Mouse (Mus musculus): ENCODE results near the gene Polr2l.
A peak's percentile ranks its signal among the peaks of the same experiment; 100 is the strongest.

Gene Polr2l

DNA sequence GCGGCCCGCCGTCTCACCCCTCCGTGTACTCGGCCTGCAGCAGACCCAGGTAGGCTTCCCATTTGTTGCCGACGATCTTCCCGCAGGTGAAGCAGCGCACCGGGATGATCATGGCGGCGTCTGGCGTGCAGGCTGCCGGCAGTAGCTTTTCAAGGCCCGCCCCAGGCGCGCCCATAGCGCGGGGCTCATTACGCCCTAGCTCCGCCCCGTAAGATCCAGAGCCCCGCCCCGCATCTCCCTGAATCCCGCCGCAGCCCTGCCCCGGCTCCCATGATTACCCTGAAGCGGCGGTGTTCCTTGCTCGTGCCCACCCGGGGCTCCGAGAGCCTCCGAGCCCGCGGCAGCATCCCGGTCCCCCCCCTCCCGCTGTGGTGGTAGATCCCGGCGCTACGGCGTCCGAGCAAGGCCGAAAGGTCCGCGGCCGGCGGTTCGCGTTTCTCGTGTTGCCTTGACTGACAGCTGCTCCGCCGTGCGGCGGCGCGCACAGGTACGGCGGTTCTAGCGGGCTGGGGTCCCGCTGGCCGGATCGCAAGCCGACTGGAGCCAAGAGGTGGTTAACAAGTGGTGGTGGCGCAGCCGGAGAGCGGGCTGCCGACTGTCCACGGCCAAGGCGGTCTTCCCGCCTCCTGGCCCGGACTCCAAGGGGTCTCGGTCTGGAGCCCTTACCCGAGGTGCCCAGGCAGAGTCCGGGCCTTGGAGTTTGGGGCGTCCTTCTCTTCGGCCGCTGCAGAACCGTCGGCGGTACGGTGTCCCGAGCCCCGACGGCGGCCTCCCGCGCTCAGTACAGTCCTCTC is at the start of gene Polr2l, which contains the start of gene Tspan4:
Gene Polr2l (minus strand): TSS at position 122 of the 794 bp plus-strand sequence.
Gene Tspan4 (plus strand): TSS at position 230 of the 794 bp plus-strand sequence.
- peak; percentile 84 for DNase-seq

- DNase-seq, result no peak
Observed at GRCm38 (mm10) chr7:141524271-141524670, 49.3 kb upstream of the Polr2l start.

- DNase-seq, result no peak
Observed at GRCm38 (mm10) chr7:141523007-141523406, 48.1 kb upstream of the Polr2l start.

GRCm38 (mm10) chr7:141519795-141520194 is 44.9 kb upstream of the Polr2l start:
- DNase-seq, result no peak

- no peak for DNase-seq
Observed at GRCm38 (mm10) chr7:141518926-141519325, 44.0 kb upstream of the Polr2l start.

GRCm38 (mm10) chr7:141518296-141518695 is 43.4 kb upstream of the Polr2l start:
- DNase-seq, result no peak

DNA sequence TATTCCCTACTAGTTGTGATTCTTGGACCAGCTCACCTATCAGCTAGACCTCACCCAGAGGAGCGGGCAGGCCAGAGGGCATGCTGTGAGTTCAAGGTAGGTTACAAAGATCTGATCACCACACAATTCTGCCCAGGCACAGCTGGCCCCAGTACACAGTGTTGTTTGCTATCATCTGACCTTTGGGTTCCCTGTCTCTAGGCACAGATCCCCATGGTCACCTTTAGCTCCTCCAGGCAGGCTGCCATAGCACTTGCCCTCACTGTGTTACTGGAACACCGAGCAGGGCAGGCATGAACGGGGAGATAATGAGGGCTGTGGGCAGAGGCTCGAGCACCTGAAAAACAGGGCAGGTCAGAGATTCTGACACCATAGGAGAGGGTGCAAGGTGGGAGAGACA is 42.7 kb upstream of the Polr2l start:
- no peak for DNase-seq

DNA sequence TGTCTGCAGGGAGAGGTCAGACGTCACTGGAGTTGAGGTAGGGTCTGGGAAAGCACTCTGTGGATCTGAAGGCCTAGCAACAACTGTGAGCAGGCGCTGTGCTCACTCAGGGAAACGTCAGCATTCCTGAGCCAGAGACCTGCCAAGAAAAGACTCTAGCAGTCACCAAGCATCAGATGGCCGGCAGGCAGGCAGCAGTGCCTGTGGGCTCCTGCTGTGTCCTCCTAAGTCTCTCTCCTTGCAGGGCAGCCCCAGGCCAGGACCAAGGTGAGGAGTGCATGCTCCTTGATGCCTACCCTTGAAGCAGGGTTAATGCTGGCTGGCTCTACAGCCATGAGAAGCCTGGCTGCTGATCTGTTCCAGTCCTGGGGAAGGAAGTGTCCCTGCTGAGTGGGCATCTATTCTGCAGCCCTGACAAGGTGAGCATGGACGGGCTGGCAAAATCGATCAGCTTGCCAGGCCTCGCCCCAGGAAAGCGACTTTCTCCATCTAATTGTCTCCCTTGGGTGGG is 35.8 kb upstream of the Polr2l start:
- DNase-seq, result no peak

- no peak for DNase-seq
Observed at GRCm38 (mm10) chr7:141510196-141510595, 35.3 kb upstream of the Polr2l start.

DNA sequence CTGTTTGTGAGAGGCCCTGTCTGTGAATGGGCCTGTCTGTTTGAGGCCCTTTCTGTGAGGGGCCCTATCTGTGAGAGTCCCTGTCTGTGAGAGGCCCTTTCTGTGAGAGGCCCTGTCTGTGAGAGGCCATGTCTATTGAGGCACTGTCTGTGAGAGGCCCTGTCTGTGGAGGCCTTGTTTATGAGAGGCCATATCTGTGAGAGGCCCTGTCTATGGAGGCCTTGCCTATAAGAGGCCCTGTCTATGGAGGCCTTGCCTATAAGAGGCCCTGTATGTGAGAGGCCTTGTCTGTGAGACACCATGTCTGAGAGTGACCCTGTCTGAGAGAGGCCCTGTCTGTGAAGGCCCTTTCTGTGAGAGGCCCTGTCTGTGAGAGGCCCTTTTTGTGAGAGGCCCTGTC is 33.2 kb upstream of the Polr2l start:
- DNase-seq, result no peak

DNA sequence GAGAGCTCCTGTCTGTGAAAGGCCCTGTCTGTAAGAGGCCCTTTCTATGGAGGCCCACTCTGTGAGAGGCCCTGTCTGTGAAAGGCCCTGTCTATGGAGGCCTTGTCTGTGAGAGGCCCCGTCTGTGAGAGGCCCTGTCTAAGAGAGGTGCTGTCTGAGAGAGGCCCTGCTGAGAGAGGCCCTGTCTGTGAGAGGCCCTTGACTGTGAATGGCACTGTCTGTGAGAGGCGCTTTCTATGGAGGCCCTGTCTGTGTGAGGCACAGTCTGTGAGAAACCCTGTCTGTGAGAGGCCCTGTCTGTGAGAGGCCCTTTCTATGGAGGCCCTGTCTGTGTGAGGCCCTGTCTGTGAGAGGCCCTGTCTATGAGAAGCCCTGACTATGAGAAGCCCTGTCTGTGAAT is 31.3 kb upstream of the Polr2l start:
- DNase-seq, result no peak

GRCm38 (mm10) chr7:141502556-141502905 is 27.6 kb upstream of the Polr2l start:
- DNase-seq, result no peak

DNA sequence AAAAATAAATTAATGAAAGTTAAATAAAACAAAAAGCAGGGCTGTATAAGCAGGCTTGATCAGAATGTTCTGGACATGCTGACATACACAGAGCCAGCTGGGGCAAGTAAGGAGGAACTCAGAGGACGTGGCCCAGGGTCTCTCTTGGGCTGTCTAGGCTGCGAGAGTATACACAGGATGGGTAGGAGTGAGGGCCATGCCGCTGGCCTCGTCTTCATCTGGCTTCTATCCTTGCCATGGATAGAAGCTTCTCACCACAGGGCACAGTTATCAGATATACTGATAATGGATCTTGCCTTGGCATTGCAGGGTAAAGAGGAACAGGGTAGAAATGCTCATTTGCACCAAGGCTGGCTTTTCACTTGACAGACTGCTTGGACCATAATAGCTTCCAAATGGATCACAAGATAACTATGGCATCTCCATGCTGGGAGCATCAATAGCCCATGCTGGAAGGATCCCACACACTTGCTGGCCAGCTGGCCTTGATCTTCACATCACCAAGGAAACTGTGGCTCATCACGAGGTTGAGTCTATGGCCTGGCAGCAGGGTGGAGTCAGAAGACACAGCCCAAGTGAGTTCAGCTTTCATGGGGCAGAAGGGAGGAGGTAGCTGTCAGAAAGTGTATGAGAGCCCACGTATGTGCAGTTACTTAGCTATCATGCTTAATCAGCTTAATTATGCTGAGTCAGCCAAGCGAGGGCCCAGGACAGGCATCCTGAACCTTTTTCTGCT is 27.1 kb upstream of the Polr2l start:
- DNase-seq, result no peak

DNA sequence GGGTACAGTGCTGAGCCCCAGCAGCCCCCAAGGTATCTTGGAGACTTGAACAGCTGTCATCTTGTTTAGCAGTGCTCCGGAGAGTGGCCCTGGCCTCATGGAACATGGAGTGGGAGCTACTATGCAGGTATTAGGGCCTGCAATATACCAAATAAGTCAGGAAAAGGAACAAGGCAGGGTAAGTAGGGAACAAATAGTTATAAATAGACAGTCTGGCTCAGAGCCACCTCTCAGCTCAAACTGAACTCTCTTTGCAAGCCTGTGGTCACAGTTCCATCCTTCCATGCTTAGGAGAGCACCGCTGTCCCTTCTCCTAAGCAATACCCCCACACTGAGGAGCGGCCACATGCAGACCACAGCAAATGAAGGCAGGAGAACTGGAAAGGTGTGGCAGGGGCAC is 22.7 kb upstream of the Polr2l start:
- DNase-seq, result no peak

DNA sequence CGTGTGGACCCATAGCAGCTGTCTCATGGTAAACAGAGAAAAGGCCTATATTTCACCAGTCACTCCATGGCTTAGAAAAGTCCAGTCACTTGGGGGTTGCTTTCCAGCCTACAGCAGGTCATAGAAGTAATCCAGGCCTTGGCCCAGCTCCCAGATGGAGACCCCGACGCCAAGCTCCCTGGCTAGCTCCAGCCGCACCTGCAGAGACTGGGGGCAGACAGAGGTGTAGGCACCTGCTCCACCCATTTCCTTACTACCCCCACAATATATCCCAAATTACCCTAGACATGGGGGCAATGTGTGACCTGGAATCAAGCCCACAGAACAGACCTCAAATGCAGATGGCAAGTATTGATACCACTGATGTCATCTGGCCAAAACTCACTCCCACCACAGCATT is 21.0 kb upstream of the Polr2l start:
- DNase-seq, result no peak

- DNase-seq, result no peak
Observed at GRCm38 (mm10) chr7:141495379-141495778, 20.4 kb upstream of the Polr2l start.

DNA sequence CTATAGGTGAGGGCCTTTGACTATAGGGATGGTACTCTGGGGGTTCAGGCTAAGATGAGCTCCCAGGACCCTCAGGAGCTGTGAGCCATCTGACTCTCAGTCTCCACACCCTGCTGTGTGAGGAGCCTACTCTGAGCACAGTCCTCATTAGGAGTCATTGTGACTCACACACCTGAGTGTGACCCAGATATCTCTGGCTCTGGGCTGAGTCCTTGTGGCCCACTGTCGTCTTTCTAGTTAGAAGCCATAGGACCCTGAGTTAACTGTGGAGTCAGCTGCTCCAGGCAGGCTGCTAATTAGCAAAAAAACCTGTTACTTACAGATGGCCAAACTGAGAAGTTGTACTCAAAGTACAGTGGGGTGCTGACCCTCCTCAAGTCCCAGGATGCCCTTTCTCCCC is 18.8 kb upstream of the Polr2l start:
- DNase-seq, result no peak

DNA sequence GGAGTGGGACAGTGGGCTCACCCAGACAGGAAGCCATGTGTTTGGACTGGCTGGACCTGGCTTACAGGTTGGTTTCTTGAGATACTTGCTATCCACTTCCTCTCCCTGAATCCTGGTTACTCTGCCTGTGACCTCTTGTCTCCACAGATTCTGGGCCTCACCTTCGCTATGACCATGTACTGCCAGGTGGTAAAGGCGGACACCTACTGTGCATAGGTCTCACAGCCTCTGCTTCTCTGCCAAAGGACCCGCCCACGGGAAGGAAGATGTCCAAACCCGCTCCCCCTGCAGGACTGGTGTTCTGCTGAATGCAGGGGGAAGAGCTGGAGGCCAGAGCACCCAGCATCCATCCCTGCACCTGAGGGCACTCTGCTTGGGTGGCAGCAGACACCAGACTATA is 17.8 kb upstream of the Polr2l start:
- DNase-seq, result no peak

DNA sequence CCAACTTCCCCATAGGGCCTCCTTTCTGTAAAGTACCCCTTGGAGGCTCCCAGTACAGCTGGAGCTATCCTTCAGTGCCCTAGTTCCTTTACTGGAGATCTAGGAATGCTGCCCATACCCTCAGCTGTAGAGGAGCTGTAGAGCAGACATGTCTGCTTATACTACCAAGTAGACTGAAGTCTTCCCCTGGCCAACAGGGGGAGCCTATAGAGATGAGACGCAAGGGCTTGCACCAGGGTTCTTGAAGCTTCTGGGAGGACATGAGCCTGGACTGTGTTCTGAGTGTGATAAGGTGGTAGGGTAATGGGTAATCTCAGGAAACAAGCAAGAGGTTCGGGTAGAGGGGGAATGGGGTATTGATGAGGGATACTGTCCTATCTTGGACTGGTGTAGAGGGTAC is 16.2 kb upstream of the Polr2l start:
- DNase-seq, result no peak

- no peak for DNase-seq
Observed at GRCm38 (mm10) chr7:141487141-141487540, 12.2 kb upstream of the Polr2l start.

DNA sequence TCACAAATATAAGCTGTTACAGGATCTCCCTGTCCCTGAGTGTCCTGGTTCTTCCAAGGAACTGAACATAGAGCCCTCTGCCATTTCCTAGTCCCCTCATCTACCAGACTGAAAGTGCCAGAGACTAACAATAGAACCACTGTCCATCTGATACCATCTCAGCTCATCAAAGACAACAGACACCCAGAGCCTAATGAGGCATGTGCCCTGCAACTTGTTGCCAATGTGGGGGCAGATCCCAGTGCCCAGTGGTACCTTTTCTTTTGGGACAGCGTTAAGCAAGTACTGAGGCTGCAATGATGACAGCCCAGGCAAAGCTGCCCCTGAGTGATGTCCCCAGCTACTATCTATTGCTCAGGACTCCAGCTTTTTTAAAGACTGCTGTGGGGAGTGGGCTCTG is 11.3 kb upstream of the Polr2l start:
- DNase-seq, result no peak

DNA sequence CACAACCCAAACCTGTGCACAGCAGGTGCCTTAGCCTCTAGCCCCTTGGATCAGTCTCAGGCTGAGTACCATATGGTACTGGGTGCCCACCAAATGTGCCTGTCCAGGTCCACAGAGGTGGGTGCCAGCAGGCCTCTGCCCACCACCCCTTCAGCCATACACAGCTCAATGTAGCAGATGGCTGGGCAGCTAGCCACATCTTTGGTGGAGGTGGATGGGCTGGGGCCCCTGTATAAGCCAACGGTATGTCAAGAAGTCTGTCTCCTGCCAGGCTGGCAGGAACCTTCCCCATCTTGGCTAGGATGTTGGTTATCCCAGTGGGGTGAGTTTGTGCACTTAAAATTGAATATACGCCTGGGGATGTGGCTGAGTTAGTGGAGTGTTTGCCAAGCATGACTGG is 10.7 kb upstream of the Polr2l start:
- DNase-seq, result no peak

DNA sequence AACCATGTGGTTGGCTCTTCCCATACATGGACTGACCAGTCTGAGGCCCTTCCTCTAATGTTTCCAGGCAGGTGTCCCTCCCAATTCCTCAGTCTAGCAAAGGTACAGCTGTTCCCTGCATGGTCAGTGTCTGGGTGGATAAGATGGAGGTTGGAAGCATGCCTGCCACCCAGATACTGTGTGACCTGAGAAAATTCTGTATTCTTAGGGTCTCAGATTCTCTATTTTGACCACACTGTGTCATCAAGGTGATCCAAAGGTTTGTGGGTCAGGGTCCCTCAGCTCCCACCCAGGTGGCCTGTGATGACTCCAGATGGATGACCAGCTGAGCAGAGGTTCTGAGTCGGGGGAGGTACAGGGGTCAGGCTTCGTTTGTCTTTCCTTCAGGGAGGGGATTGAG is 10.3 kb upstream of the Polr2l start:
- DNase-seq, result no peak
